10 mouse cellular contexts compared by ENCODE assay signal in the genomic region with DNA sequence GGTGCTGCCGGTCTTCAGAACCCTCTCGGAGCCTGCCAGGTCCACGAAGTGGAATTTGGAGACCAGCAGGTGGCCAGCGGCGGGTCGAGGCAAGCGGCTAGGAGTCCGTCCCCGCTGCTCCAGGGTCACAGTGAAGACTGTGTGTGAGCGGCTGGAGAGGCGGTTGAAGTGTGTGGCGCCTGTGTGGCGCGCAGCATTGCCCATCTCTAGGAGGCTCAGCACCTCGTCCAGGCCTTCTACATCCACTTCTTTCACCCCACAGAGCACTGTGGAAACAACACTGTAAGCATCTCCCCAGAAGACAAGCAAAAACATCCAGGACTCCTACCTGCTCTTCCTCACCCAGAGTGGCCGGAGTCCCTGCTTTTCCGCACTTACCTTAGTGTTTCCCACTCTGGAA. TPM values are rescaled to one million over a fixed set of nuclear protein-coding genes. Genes with fewer than 3 reads are reported as not detected.
DNase-seq lines count a peak whose midpoint lies in the region; ATAC-seq and TF ChIP-seq lines count a peak whose summit lies in the region.
"Had no signal": no experiment of that assay in that cellular context is flagged by ENCODE, and none has a peak within 500 bp of the region (broad histone marks: within the 10 kb centered on the region; RNA-seq: fewer than 3 reads in every experiment).

No protein-coding gene starts in this region.

- peak; percentile 22 for DNase-seq in cerebellum, adult 11 months
- no peak for DNase-seq in cerebellum, adult 9-10 months
- peak; percentile 17 to 21 for DNase-seq in left cerebral cortex, adult 18-20 months (ENCODE audit: low spot score in 2 of 2)
- DNase-seq in left cerebral cortex, adult 11 months (ENCODE audit: low spot score), result no peak
- no peak for DNase-seq in forebrain, postnatal 0 days
- no peak for DNase-seq in midbrain, postnatal 0 days (ENCODE audit: low spot score)
- DNase-seq in gastrocnemius, postnatal 36 days, result no peak
- no peak for DNase-seq in thymus, postnatal 4 days

- intact Hi-C loops in gastrocnemius, postnatal 36 days (cut with DNase I), result no loop called here

- H3K4me3 ChIP-seq in forebrain, postnatal 0 days (ENCODE audit: low read depth, low read length), result peak overlapping the region; percentile 47
- peak overlapping the region; percentile 47 for H3K4me3 ChIP-seq in midbrain, postnatal 0 days (ENCODE audit: low read depth, low read length)

- no peaks in the 10 kb centered on the region for H3K9me3 ChIP-seq in forebrain, postnatal 0 days (ENCODE audit: low read length)
- no peaks in the 10 kb centered on the region for H3K9me3 ChIP-seq in midbrain, postnatal 0 days (ENCODE audit: low read length)

- H3K9ac ChIP-seq in forebrain, postnatal 0 days, result peak overlapping the region; percentile 62
- peak overlapping the region; percentile 66 for H3K9ac ChIP-seq in midbrain, postnatal 0 days (replicated peaks; ENCODE audit: low read length, poor library complexity, severe bottlenecking)

- H3K27me3 ChIP-seq in forebrain, postnatal 0 days (ENCODE audit: insufficient read depth, low read length), result no peaks in the 10 kb centered on the region
- H3K27me3 ChIP-seq in midbrain, postnatal 0 days (ENCODE audit: insufficient read depth, low read length), result no peaks in the 10 kb centered on the region; the same call in 1 of the 2 replicates

- H3K27ac ChIP-seq in forebrain, postnatal 0 days (ENCODE audit: low read depth, low read length), result 0 out of 2 replicates have a peak overlapping the region, but pooled peaks have one; percentile 47
- peak overlapping the region; percentile 51 for H3K27ac ChIP-seq in midbrain, postnatal 0 days (ENCODE audit: low read depth, low read length)

- no peak for TF ChIP-seq CTCF in forebrain, postnatal 0 days (IDR thresholded peaks at IDR 0.05; ENCODE audit: low read depth)
- TF ChIP-seq CTCF in midbrain, postnatal 0 days (IDR thresholded peaks at IDR 0.05), result no peak

- H3K4me1 ChIP-seq in forebrain, postnatal 0 days (ENCODE audit: insufficient read depth), result 0 out of 2 replicates have a peak, but pooled peaks cover 5% of the 10 kb centered on the region
- H3K4me1 ChIP-seq in midbrain, postnatal 0 days (ENCODE audit: insufficient read depth, low read length), result peaks cover 5% of the 10 kb centered on the region; the same call in 1 of the 2 replicates

- no peaks in the 10 kb centered on the region for H3K36me3 ChIP-seq in forebrain, postnatal 0 days (ENCODE audit: insufficient read depth)
- H3K36me3 ChIP-seq in midbrain, postnatal 0 days (ENCODE audit: insufficient read depth, low read length), result 0 out of 2 replicates have a peak, but pooled peaks cover 2% of the 10 kb centered on the region

- ATAC-seq in forebrain, postnatal 0 days, result no peak
- peak; percentile 8; the same call in 1 of the 2 replicates for ATAC-seq in midbrain, postnatal 0 days (ENCODE audit: low FRiP score)

- peak overlapping the region; percentile 75 for H3K4me2 ChIP-seq in forebrain, postnatal 0 days (ENCODE audit: low read depth)
- H3K4me2 ChIP-seq in midbrain, postnatal 0 days (ENCODE audit: low read depth, low read length, poor library complexity, severe bottlenecking), result peak overlapping the region; percentile 71

- WGBS in forebrain, postnatal 0 days, result 33% methylated on average over 17 of the region's 17 CpGs
- 35% methylated on average over 17 of the region's 17 CpGs for WGBS in midbrain, postnatal 0 days

RNA-seq across cellular contexts. Expression of a gene that starts 4.7 kb away (rescaled TPM):
- total RNA-seq in left cerebral cortex, adult 18-20 months (2021), result 1 to 10 TPM; 1.1 to 1.6 TPM
- total RNA-seq in forebrain, postnatal 0 days (2014; rRNA removed), result 5.7 and 6.4 TPM in 2 replicates
- 1.4 and 2.0 TPM in 2 replicates for polyA plus RNA-seq in forebrain, postnatal 0 days (2015; fragmentation: Nextera tagmentation; extraction: Ambion mirVana)
- 5.5 and 5.6 TPM in 2 replicates for total RNA-seq in midbrain, postnatal 0 days (2014; rRNA removed)
- polyA plus RNA-seq in midbrain, postnatal 0 days (2015; fragmentation: Nextera tagmentation; extraction: Ambion mirVana), result 1.5 and 1.7 TPM in 2 replicates
- total RNA-seq in gastrocnemius, postnatal 36 days (2021), result under 1 TPM; 0.52 to 0.71 TPM

RNA-seq across cellular contexts. Expression of a gene that starts 21.9 kb away (rescaled TPM):
- total RNA-seq in left cerebral cortex, adult 18-20 months (2021), result not detected
- total RNA-seq in forebrain, postnatal 0 days (2014; rRNA removed), result 0.31 TPM in 1 of 2 replicates, not detected in the other
- 0.21 TPM in 1 of 2 replicates, not detected in the other for polyA plus RNA-seq in forebrain, postnatal 0 days (2015; fragmentation: Nextera tagmentation; extraction: Ambion mirVana)
- total RNA-seq in midbrain, postnatal 0 days (2014; rRNA removed), result 0.14 and 0.44 TPM in 2 replicates
- 0.23 and 0.33 TPM in 2 replicates for polyA plus RNA-seq in midbrain, postnatal 0 days (2015; fragmentation: Nextera tagmentation; extraction: Ambion mirVana)
- 1 to 10 TPM; 3.5 to 6.5 TPM for total RNA-seq in gastrocnemius, postnatal 36 days (2021)
- total RNA-seq: left cerebral cortex, postnatal 36 days had no signal

RNA-seq across cellular contexts. Expression of a gene that starts 32.1 kb away (rescaled TPM):
- 10 to 100 TPM; 10.9 to 11.9 TPM for total RNA-seq in left cerebral cortex, adult 18-20 months (2021)
- 1.3 and 2.1 TPM in 2 replicates for total RNA-seq in forebrain, postnatal 0 days (2014; rRNA removed)
- polyA plus RNA-seq in forebrain, postnatal 0 days (2015; fragmentation: Nextera tagmentation; extraction: Ambion mirVana), result 16.9 and 17.3 TPM in 2 replicates
- 3.4 and 3.6 TPM in 2 replicates for total RNA-seq in midbrain, postnatal 0 days (2014; rRNA removed)
- 11.9 and 12.3 TPM in 2 replicates for polyA plus RNA-seq in midbrain, postnatal 0 days (2015; fragmentation: Nextera tagmentation; extraction: Ambion mirVana)
- 10 to 100 TPM in 1 of 2 experiments, 1 to 10 TPM in 1; 9.8 to 11.5 TPM for total RNA-seq in gastrocnemius, postnatal 36 days (2021)

RNA-seq across cellular contexts. Expression of a gene that starts 32.1 kb away (rescaled TPM):
- under 1 TPM in 1 of 2 experiments, not detected in 1; 0.21 TPM for total RNA-seq in left cerebral cortex, adult 18-20 months (2021)
- total RNA-seq in forebrain, postnatal 0 days (2014; rRNA removed), result 0.46 and 0.86 TPM in 2 replicates
- 0.29 and 0.81 TPM in 2 replicates for polyA plus RNA-seq in forebrain, postnatal 0 days (2015; fragmentation: Nextera tagmentation; extraction: Ambion mirVana)
- total RNA-seq in midbrain, postnatal 0 days (2014; rRNA removed), result 0.19 and 0.27 TPM in 2 replicates
- polyA plus RNA-seq in midbrain, postnatal 0 days (2015; fragmentation: Nextera tagmentation; extraction: Ambion mirVana), result 0.32 TPM in 1 of 2 replicates, not detected in the other
- not detected for total RNA-seq in gastrocnemius, postnatal 36 days (2021)
- polyA plus RNA-seq: heart, postnatal 0 days had no signal

RNA-seq across cellular contexts. Expression of a gene that starts 50.8 kb away (rescaled TPM):
- under 1 TPM in 1 of 2 experiments, not detected in 1; 0.12 TPM for total RNA-seq in left cerebral cortex, adult 18-20 months (2021)
- 1.1 and 1.8 TPM in 2 replicates for total RNA-seq in forebrain, postnatal 0 days (2014; rRNA removed)
- polyA plus RNA-seq in forebrain, postnatal 0 days (2015; fragmentation: Nextera tagmentation; extraction: Ambion mirVana), result 0.50 and 1.2 TPM in 2 replicates
- 1.2 and 3.4 TPM in 2 replicates for total RNA-seq in midbrain, postnatal 0 days (2014; rRNA removed)
- polyA plus RNA-seq in midbrain, postnatal 0 days (2015; fragmentation: Nextera tagmentation; extraction: Ambion mirVana), result 0.85 and 1.0 TPM in 2 replicates
- total RNA-seq in gastrocnemius, postnatal 36 days (2021), result under 1 TPM; 0.12 to 0.20 TPM

Comparison
In these comparisons a context has a peak if more than half of its experiments do, and no peak if none do; other contexts are left out.
1. DNase-seq: peak in cerebellum, adult 11 months (single experiment) and left cerebral cortex, adult 18-20 months (2 of 2); none in cerebellum, adult 9-10 months (single experiment), left cerebral cortex, adult 11 months (single experiment), forebrain, postnatal 0 days (single experiment), midbrain, postnatal 0 days (single experiment), gastrocnemius, postnatal 36 days (0 of 2) and thymus, postnatal 4 days (single experiment).